Mouse (Mus musculus): ENCODE results near the gene 5830473C10Rik.
A peak's percentile ranks its signal among the peaks of the same experiment; 100 is the strongest.

Gene 5830473C10Rik

DNA sequence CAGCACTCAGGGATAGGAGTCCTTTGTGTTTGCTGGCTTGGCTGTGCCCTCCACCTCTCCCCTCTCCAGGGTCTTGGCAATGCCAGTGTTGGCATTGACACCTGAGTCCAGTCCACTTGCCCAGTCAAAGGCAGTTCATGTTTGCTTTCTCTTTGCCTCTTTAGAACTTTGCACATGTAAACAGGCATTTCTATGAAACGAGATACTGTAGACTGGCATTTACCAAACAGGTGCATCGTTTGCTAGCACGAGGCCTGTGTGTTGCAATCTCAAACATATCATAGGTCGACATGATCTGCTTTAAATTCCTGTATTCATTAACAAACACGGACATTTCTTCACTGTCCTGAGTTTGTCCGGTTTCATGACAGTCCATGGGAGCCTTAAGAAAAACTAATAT, at the start of gene 5830473C10Rik:
TSS of gene 5830473C10Rik (plus strand) at position 365 of the 400 bp plus-strand sequence.
- DNase-seq (ENCODE audit: low spot score) = no peak

DNA sequence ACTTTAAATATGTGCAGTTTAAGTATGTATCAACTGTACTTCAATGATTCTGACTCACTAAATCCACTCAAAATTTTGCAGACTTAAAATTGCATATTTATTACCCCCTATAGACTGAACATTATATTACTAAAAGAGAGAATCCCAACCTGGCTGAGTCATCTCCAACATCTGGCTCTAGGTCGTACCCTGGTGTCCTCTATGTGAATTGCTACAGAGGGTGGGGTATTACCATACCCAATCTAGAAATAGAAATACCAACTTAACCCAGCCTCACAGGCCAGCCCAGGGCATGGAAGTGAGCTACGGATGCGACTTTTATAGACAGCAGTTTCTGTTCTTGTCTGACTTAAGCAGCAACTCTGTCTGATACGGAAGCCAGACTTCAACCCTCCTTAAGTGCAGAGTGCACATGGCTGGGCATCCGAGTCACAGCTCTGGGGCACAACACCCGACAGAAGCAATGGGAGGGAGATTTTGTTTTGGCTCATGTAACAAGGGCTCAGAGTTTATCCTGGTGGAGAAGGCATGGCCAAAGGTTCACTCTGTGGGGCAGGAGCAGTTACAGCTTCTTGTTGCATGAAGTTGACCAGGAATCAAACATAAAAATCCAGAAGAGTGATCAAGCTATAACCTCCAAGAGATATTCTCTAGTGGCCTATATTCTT, 48.5 kb upstream of the 5830473C10Rik start:
- DNase-seq (ENCODE audit: low spot score) = no peak

DNA sequence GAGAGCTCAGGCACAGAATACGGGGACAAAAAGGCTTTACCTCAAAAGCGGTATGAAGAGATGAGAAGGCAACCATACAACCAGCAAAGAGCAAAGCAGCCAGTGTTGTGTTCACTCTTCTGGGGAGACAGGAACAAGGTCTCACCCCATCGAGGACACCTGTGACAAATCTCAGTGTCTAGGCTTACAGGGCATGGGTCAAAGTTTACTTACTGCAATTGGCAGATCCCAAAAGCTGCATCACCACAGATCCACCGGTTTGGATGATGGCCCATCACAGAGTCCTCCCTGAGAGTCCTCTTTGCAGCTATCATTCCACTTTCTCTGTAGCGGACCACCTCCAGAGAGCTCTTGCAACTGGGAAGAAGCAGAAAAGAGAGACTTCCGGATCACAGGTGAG, 45.3 kb upstream of the 5830473C10Rik start:
- DNase-seq (ENCODE audit: low spot score) = no peak

DNA sequence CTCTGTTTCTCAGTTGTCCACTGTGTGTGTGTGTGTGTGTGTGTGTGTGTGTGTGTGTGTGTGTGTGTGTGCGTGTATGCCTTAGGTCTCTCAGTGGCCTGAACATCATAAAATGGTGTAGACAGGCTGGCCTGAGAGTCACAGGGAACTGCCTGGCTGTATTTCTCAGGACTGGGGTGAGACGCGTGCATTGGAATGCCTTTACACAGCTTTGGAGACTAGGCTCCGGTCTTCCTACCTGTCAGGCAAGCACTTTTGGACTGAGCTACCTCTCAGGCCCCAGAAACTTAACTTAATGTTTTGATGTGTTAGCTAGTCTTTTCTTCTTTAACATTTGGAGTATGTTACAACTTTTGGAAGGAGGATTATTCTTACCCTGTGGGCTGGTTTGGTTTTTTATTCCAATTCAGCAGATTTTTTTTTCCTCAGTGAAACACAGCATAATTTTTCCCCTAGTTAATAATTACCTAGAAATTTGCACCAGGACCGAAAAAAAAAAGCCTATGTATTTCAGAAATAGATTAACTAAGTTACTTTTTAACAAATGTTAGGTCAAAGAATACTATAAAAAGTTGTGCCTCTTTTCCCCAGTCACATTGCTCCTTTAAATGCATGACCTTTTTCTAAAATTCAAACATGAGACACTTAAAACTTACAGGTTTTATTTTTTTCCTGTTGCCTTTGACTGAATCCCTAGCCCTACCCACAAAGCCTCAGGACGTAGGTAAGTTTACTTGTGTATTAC, 42.4 kb upstream of the 5830473C10Rik start, which contains the start of gene Afm:
TSS of gene Afm (plus strand) at position 577 of the 745 bp plus-strand sequence.
- no peak for DNase-seq (ENCODE audit: low spot score)

DNA sequence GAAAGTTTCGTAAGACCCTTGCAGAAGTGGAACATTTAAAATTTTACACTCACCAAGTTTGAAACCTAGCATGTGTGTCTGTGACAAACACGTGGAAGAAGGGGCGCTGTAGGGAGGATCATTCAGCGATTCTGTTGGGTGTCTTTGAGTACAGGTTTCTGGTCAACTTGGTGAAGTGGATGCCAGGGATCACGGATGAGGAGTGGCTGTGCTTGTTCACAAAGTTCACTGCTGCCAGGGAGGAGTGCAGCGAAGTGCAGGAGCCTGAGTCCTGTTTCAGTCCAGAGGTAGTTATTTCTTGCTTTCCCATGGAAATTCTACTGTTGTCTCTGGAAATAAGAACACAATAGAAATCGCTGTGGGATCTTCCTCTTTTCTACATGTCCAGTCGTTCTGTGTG, 9.7 kb upstream of the 5830473C10Rik start:
- no peak for DNase-seq (ENCODE audit: low spot score)

DNA sequence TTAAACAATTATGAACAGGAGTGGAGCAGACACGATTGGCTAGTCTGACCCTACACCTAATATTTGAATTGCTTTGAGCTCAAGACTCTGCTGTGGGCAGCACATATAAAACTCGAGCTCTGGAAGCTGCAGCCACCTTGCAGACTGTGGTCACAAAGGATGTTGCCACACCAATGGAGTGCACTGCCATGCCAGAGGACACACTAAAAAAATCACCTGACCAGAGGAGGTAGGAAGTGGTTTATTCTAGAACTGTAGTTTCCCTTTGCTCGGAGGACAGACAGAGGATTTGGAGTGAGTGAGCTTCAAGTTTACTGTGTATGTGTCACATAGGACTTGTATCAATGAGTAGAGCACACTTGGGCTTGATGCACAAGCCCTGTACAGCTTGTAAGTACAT, 4.9 kb upstream of the 5830473C10Rik start:
- DNase-seq (ENCODE audit: low spot score) = no peak

DNA sequence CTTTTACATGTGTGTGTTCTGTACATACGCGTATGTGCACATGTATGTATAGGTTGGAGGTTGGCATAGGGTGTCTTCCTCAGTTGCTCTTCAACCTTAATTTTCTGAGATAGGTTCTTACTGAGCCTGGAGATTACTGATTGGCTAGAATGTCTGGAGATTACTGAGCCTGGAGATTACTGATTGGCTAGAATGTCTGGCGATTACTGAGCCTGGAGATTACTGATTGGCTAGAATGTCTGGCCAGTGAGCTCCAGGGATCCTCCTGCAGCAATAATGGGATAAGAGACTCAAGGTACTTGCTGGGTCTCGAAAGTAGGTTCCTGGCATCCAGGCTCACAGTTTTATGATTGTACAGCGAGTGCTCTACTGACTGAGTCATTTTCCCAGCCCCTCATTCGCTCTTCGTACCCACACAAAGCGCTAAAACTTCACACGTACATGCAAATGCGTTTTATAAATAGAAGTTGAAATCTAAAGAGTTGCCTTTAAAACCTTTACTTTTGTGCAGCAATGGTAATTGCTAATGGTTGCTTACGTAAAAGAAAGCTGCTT, 891 bp downstream of the 5830473C10Rik start:
- no peak for DNase-seq (ENCODE audit: low spot score)

DNA sequence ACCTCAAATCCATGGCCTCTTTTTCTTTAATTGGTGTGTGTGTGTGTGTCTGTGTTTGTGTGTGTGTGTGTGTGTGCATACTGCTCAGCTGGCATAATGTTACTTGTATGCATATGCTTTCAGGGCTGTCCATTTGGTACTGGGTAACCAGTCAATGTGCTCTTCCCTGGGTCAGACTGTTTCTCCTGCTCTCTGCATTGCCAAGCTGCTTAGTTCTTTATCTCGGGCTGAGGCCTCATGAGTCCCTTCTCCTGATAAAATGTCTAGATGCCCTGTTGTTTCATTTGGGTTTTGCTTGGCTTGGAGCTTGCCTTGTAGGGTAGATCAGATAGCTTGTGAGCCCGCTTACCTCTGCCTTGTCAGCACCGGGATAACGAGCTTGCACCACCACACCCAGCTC, 2.0 kb downstream of the 5830473C10Rik start:
- no peak for DNase-seq (ENCODE audit: low spot score)

DNA sequence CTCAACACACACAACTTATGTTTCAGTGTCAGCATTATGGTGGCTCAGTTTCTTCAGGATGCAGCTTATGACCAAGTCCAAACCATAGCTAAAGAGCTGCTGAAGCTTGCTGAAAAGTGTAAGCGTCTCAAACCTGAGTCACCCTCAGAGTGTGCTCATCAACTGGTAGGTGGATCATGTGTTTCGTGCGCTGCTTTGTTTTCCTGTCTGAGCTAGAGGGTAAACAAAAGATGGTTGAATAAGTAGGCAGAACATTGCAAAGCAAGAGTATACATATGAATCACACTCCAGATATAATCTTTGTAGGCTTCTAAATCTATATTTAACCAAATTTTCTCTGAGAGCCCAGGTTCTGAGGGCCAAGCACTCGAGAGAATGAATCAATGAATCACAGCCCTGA, 3.3 kb downstream of the 5830473C10Rik start:
- no peak for DNase-seq (ENCODE audit: low spot score)

DNA sequence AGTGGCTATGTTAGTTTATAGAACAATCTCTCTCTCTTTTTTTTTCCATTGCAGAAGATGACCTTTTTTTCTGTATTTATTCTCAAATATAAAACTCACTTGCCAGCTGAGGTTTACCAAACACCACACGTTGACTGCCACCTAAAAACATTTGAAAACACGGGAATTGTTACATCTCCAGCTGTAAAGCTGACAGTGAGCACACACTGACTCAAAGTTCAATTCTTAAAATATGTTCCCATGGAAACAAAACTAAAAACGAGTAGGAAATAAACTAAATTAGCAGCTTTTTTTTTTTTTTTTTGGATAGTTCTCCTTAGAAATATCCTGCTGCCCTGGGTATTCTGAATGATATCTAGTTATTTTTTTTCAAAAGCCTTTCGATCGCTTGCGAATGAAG, 4.3 kb downstream of the 5830473C10Rik start:
- no peak for DNase-seq (ENCODE audit: low spot score)

DNA sequence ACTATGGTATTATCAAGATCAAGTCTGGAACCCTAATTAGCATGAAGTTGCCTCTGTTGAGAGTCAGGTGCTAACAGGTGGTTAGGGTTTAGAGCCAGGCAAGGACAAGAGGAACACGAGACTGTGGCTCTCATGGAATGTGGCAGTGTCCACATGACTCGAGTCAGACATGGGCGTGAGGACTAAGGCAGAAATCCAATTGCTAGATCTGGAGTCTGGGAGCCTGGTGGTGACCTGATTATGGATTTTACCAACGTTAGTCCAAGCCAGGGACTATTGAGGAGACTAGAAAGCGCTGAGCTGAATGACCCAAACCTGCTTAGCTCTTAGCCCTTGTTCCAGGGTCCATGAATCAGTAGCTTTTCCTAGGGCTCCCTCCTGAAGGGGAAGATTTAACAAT, 6.9 kb downstream of the 5830473C10Rik start:
- DNase-seq (ENCODE audit: low spot score) = no peak

DNA sequence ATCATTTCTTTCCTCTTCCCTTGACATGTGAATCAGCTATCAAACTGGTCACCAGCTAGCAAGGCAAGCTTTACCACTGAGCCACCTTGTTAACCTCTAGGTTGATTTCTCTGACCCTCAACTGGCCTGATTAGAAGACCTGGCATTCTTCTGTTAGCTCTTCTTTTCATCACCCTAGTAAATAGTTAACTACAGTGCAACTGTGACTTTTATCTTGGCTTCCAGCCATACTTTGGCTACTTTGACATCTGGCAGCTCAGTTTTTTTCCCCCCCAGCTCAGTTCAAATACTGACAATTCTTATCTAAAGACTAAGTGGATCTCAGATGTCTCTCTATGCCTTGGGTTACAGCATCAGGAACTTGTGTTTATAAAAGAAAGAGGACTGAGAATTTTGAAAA, 7.4 kb downstream of the 5830473C10Rik start:
- DNase-seq (ENCODE audit: low spot score) = no peak

DNA sequence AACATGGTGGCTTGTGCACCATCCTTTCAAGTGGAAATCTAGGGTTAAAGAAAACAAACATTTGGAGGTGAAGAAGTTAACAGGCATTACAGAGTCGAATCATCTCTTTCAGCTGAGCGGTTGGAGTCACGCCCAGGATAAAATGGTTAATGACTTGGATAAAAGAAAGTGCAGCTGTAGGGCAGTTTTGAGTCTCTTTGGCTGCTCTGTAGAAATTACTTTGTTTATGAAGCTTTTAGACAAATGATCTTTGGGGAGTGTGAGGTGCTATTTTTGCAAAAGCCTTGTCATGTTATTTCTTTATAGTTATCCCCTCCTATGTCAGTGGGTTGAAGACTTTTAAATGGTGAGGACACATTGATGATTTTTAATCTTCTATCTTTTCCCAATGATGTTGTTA, 10.3 kb downstream of the 5830473C10Rik start:
- DNase-seq (ENCODE audit: low spot score) = no peak

DNA sequence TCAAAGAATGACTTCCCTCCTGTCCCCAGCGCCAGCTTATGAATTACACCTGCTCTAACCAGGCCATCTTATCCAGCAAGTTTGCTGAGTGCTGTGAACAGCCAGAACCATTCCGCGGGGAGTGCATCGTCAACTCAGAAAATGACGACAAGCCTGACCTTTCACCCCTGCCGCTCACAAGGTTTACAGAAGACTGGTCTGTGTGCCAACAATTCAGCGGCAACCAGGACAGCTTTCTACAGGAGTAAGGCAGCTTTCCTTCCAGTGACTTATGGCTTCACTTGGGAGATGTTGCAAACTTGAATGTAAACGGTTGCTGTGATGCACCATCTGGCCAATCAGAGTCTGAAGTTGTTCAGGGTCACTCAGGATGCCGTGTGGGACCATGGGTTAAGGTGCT, 16.8 kb downstream of the 5830473C10Rik start:
- DNase-seq (ENCODE audit: low spot score) = no peak

DNA sequence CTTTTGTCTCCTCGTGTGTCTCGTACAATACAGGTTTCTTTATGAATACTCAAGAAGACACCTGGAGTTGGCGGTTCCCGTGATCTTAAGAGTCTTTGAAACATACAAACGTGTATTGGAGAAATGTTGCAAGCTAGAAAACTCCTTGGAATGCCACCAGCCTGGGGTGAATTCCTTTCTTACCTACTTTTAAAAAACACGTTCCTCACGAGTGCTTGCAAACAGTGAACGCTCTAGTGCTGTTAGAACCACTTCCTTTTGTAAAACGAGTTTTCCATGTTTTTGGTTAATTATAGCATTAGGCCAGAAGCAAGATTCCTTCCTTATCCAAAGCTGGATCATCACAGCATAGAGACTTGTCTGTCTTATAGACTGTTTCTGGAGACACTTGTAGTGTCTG, 18.6 kb downstream of the 5830473C10Rik start:
- DNase-seq (ENCODE audit: low spot score) = no peak

DNA sequence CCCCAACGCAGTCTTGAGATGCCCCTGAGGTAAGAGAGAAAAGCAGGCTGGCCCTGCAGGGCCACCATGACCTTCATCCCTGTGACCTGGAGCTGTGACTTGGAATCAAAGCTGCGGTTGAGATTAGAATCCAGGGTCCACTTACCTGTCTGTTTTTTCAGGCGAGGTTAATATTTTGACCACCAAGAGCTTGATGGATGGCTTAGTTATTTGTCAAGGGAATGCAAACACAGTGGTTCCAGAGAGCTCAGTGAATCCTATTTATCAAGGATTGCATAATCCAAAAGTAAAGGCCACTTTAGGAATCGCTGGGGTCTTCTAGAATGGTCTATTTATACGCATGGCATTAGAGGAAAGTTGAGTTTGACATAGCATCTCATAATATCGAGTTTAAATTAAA, 21.3 kb downstream of the 5830473C10Rik start:
- DNase-seq (ENCODE audit: low spot score) = no peak

DNA sequence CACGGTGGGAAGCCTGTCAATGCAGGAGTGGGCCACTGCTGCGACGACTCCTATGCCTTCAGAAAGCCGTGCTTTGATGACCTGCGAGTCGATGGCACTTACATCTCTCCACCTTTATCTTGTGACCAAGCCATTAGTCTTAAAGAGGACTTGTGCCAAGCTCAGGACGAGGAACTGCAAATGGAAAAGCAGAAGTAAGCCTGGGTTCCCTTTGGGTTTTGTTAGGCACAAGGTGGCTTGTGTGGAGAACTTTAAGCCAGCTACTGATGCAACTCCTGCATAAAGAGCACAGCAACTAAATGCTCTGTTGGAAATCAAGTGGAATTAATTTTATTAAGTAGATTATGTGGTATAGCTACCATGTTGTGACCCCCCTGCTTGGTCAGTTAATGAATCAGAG, 23.9 kb downstream of the 5830473C10Rik start:
- no peak for DNase-seq (ENCODE audit: low spot score)

DNA sequence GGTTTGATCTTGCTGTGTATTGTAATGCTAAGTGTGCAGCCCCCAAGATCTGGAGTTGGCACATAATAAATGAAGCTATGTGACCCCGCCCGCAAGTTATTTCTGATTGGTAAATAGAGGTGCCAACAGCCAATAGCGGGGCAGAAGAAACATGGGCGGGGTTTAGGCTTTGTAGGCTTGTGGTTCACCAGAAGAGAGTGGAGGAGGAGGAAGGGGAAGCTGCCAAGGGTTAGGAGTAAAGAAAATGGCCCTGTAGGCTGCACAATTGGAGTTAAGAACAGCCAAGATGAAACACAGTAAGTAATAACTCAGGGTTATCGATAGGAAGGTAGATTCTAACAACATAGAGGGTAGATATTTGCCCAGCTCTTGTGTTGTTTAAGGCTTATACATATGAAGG, 25.6 kb downstream of the 5830473C10Rik start:
- DNase-seq (ENCODE audit: low spot score) = no peak

DNA sequence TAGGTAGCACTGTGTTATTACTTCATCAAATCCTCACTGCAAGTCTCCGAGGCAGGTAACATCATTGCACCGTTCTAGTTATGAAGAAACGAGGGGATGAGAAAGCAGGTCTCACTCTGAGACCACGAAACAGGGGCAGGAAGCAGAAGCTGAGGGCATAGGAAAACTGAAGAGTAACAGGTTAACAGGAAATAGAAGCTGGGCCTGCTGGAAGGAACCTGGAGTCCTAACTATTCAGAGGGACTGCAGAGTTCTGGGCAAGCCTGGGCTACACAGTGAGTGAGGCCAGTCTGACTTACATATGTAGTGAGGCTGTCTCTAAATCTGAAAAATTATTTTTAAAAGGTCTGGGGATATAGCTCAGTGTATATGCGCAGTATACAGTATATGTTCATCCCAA, 27.2 kb downstream of the 5830473C10Rik start:
- no peak for DNase-seq (ENCODE audit: low spot score)

DNA sequence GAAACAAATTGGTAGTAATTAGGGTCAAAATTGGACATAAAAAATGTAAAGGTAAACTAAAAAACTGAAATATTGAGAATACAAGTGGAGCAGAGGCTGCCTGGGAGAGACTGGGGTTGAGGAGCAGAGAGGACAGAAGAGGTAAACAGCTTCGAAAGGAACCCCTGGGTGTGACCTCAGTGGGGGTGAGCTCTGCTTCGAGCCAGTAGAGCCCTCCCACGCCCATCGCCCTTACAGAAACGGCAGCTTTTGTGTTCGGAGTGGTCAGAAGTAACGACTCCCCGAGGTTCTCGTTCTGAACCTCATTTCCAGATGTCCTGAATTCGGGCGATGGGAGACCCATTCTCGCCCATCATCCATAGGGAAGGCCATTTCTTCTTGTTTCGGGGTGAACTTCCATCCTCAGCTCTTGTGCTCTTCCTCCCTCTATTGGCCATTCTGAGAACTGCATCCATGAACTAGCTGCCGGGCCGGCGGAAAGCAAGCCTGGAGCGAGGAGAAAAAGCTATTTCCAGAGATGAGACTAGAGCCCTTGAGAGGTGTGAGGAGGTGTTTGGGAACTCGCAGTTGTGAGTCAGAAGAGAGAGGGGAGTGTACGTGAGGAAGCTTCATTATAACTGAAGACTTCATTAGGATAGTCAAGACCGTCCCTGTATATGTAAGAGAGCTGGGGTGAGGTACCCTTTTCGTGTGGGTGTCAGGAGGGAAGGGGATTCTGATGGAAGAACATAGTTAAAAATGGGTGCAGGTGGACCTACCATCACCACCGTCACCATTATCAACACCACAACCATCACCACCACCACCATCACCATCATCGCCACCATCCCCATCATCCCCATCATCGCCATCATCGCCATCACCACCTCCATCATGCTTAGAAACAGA, 28.0 kb downstream of the 5830473C10Rik start:
- DNase-seq (ENCODE audit: low spot score) = peak; percentile 83

DNA sequence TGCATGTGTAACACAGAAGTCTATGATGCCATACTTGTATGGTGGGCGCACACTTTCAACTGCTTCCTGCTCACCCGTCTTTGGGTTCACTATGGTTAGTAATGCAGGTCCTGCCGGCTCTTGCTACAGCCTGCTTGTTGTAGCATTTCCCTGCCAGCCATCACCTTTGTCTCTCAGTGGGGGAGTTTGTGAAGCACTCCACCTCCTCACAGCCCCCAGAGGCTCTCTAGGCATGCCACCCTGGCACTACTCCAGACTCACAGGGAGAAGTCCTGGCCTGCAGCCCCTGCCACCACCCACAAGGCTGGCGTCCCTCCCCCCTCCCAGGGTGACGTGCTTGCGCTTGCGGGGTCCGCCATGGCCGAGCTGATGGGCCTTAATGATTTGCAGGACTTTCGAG, 29.8 kb downstream of the 5830473C10Rik start:
- no peak for DNase-seq (ENCODE audit: low spot score)

DNA sequence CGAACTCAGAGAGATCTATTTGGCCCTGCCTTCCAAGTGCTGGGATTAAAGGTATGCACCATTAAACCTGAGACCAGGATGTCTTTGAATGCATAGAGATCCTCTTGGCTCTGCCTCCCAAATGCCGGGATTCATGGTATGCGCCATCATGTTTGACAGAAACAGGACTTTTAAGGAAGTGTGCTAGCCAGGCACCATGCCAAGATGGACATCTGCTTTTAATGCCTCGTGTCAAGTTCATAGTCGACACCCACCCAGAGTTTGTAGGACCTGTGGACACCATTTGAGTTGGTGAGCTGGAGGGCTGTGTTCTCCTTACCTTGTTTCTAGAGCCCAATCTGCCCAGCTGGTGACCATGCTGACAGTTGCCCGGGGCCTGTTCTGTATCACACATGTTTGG, 31.0 kb downstream of the 5830473C10Rik start:
- no peak for DNase-seq (ENCODE audit: low spot score)

Measured in adipocyte (in vitro differentiated cells).